ENCODE assay signal across 16 mouse cellular contexts in the genomic region with DNA sequence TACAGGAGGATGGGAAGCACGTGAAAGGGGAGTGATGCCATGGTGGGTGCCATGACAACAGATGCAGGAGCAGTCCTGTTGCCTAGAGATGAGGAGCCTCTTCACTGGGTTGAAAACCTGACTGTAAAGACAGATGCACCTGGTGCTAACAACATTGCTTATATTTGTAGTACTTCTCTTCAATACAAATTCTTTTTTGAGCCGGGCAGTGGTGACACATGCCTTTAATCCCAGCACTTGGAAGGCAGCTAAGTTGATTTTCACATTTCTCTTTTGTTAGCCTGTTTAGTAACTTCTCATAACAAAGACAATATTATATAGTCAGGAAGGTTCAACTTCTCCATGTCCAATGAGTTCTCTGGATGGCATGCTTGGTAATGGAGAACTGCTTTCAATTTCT. TPM values are rescaled to one million over a fixed set of nuclear protein-coding genes. Genes with fewer than 3 reads are reported as not detected.
DNase-seq lines count a peak whose midpoint lies in the region; ATAC-seq and TF ChIP-seq lines count a peak whose summit lies in the region.
"Had no signal": no experiment of that assay in that cellular context is flagged by ENCODE, and none has a peak within 500 bp of the region (broad histone marks: within the 10 kb centered on the region; RNA-seq: fewer than 3 reads in every experiment).

No protein-coding gene starts in this region.

- peaks cover 59% of the 10 kb centered on the region for H3K9me3 ChIP-seq in heart, embryonic 15.5 days (replicated peaks)
- H3K9me3 ChIP-seq in midbrain, embryonic 11.5 days (ENCODE audit: control insufficient read depth, low read length) = peaks cover 59% of the 10 kb centered on the region
- peaks cover 96% of the 10 kb centered on the region for H3K9me3 ChIP-seq in midbrain, embryonic 10.5 days (replicated peaks)
- H3K9me3 ChIP-seq in stomach, postnatal 0 days (ENCODE audit: control insufficient read depth, low read length) = peaks cover 22% of the 10 kb centered on the region

- no peaks in the 10 kb centered on the region for H3K27me3 ChIP-seq in heart, embryonic 15.5 days
- no peaks in the 10 kb centered on the region for H3K27me3 ChIP-seq in midbrain, embryonic 11.5 days (ENCODE audit: control insufficient read depth, insufficient read depth, low read length)
- H3K27me3 ChIP-seq in midbrain, embryonic 10.5 days (ENCODE audit: low read depth, poor library complexity, severe bottlenecking) = no peaks in the 10 kb centered on the region
- H3K27me3 ChIP-seq in stomach, postnatal 0 days (ENCODE audit: control insufficient read depth, insufficient read depth, low read length) = no peaks in the 10 kb centered on the region
- H3K27me3 ChIP-seq: CH12.LX; liver, embryonic 15.5 days had no signal

- peak; percentile 28; the same call in 1 of the 2 replicates for ATAC-seq in heart, embryonic 15.5 days (replicated peaks; ENCODE audit: insufficient number of reproducible peaks, insufficient read depth, low FRiP score, low read depth)
- ATAC-seq in midbrain, embryonic 11.5 days (ENCODE audit: low FRiP score) = peak; percentile 28
- ATAC-seq in megakaryocyte, adult 5-6 weeks (ENCODE audit: poor library complexity, severe bottlenecking) = peak; percentile 28
- ATAC-seq in stomach, postnatal 0 days (ENCODE audit: low FRiP score, low TSS enrichment) = peak; percentile 33; the same call in 1 of the 2 replicates

- TF ChIP-seq EP300 in stomach, postnatal 0 days (optimal IDR thresholded peaks at IDR 0.05) = no peak

- no peak overlapping the region for H3K4me3 ChIP-seq in heart, embryonic 15.5 days
- no peak overlapping the region for H3K4me3 ChIP-seq in midbrain, embryonic 11.5 days (ENCODE audit: low read depth, low read length)
- H3K4me3 ChIP-seq in midbrain, embryonic 10.5 days = no peak overlapping the region
- no peak overlapping the region for H3K4me3 ChIP-seq in stomach, postnatal 0 days (ENCODE audit: low read depth, low read length)
- H3K4me3 ChIP-seq: gastrocnemius, adult 2 months; liver, embryonic 15.5 days had no signal

- no peak overlapping the region for H3K9ac ChIP-seq in heart, embryonic 15.5 days
- no peak overlapping the region for H3K9ac ChIP-seq in midbrain, embryonic 11.5 days (ENCODE audit: low read length)
- H3K9ac ChIP-seq in stomach, postnatal 0 days (ENCODE audit: low read length) = no peak overlapping the region
- H3K9ac ChIP-seq: liver, embryonic 15.5 days had no signal

- no peaks in the 10 kb centered on the region for H3K4me1 ChIP-seq in heart, embryonic 15.5 days (replicated peaks)
- no peaks in the 10 kb centered on the region for H3K4me1 ChIP-seq in midbrain, embryonic 11.5 days (ENCODE audit: control insufficient read depth, insufficient read depth, low read length)
- H3K4me1 ChIP-seq in midbrain, embryonic 10.5 days = no peaks in the 10 kb centered on the region
- H3K4me1 ChIP-seq in stomach, postnatal 0 days (replicated peaks; ENCODE audit: control insufficient read depth, insufficient read depth) = no peaks in the 10 kb centered on the region
- H3K4me1 ChIP-seq: liver, embryonic 15.5 days had no signal

- no peak for DNase-seq in heart, adult 8-10 months (ENCODE audit: low spot score)
- DNase-seq in midbrain, embryonic 11.5 days (ENCODE audit: low spot score, missing footprints) = no peak
- DNase-seq in midbrain, embryonic 10.5 days (ENCODE audit: low spot score) = no peak
- DNase-seq in stomach, postnatal 0 days (ENCODE audit: low spot score) = no peak
- DNase-seq in cerebellum, adult 11 months = no peak
- DNase-seq: adrenal gland, postnatal 25 days; cerebellum, adult 9-10 months; gastrocnemius, adult 2 months; kidney, postnatal 10 days; layer of hippocampus, postnatal 36 days; right cerebral cortex, adult 18-20 months; thymus, postnatal 36 days had no signal

- TF ChIP-seq CTCF in stomach, postnatal 0 days (IDR thresholded peaks at IDR 0.05; ENCODE audit: low read depth) = no peak

- no peak overlapping the region for H3K4me2 ChIP-seq in heart, embryonic 15.5 days
- no peak overlapping the region for H3K4me2 ChIP-seq in midbrain, embryonic 11.5 days
- no peak overlapping the region for H3K4me2 ChIP-seq in stomach, postnatal 0 days (replicated peaks; ENCODE audit: low read depth)
- H3K4me2 ChIP-seq: liver, embryonic 15.5 days had no signal

- 0 out of 2 replicates have a peak, but pooled peaks cover 6% of the 10 kb centered on the region for H3K36me3 ChIP-seq in heart, embryonic 15.5 days
- no peaks in the 10 kb centered on the region for H3K36me3 ChIP-seq in midbrain, embryonic 11.5 days (ENCODE audit: control insufficient read depth, insufficient read depth, low read length)
- no peaks in the 10 kb centered on the region for H3K36me3 ChIP-seq in midbrain, embryonic 10.5 days
- H3K36me3 ChIP-seq in stomach, postnatal 0 days (ENCODE audit: control insufficient read depth, insufficient read depth, low read length) = no peaks in the 10 kb centered on the region
- H3K36me3 ChIP-seq: liver, embryonic 15.5 days had no signal

- 63% methylated on average over 2 of the region's 2 CpGs for WGBS in heart, embryonic 15.5 days
- 67% methylated on average over 2 of the region's 2 CpGs for WGBS in midbrain, embryonic 11.5 days
- WGBS in midbrain, embryonic 10.5 days = 74% methylated on average over 2 of the region's 2 CpGs
- WGBS in stomach, postnatal 0 days = 68% methylated on average over 2 of the region's 2 CpGs

- H3K27ac ChIP-seq in heart, embryonic 15.5 days = no peak overlapping the region
- no peak overlapping the region for H3K27ac ChIP-seq in midbrain, embryonic 11.5 days (ENCODE audit: low read depth, low read length)
- H3K27ac ChIP-seq in midbrain, embryonic 10.5 days (replicated peaks) = no peak overlapping the region
- no peak overlapping the region for H3K27ac ChIP-seq in stomach, postnatal 0 days (replicated peaks)
- H3K27ac ChIP-seq: gastrocnemius, adult 2 months; liver, embryonic 15.5 days had no signal

RNA-seq across cellular contexts. Expression of a gene that starts 21.0 kb away (rescaled TPM):
- polyA plus RNA-seq in heart, embryonic 15.5 days (2015; fragmentation: Nextera tagmentation; extraction: Ambion mirVana) = 0.09 and 0.15 TPM in 2 replicates
- under 1 TPM in 3 of 4 experiments, not detected in 1; 0.16 to 0.31 (median 0.28) TPM for total RNA-seq in heart, adult 8-10 months (2022)
- polyA plus RNA-seq in midbrain, embryonic 11.5 days (2014; fragmentation: Nextera tagmentation; extraction: Ambion mirVana) = 0.15 and 0.29 TPM in 2 replicates
- polyA plus RNA-seq in midbrain, embryonic 10.5 days (2016; fragmentation: Nextera tagmentation; extraction: Ambion mirVana) = 0.46 and 0.47 TPM in 2 replicates
- total RNA-seq in megakaryocyte, adult 5-6 weeks (2015) = not detected in 2 replicates
- total RNA-seq in megakaryocyte, adult 5-6 weeks (2017) = not detected in 2 replicates
- polyA plus RNA-seq in stomach, postnatal 0 days (2015; fragmentation: Nextera tagmentation; extraction: Ambion mirVana) = 0.08 and 0.13 TPM in 2 replicates
- total RNA-seq: CH12.LX had no signal

RNA-seq across cellular contexts. Expression of a gene that starts 26.8 kb away (rescaled TPM):
- 4.8 and 5.5 TPM in 2 replicates for polyA plus RNA-seq in heart, embryonic 15.5 days (2015; fragmentation: Nextera tagmentation; extraction: Ambion mirVana)
- total RNA-seq in heart, adult 8-10 months (2022) = 1 to 10 TPM; 8.1 to 9.8 (median 9.1) TPM
- 6.2 and 7.8 TPM in 2 replicates for polyA plus RNA-seq in midbrain, embryonic 11.5 days (2014; fragmentation: Nextera tagmentation; extraction: Ambion mirVana)
- 6.5 and 8.1 TPM in 2 replicates for polyA plus RNA-seq in midbrain, embryonic 10.5 days (2016; fragmentation: Nextera tagmentation; extraction: Ambion mirVana)
- 1.7 and 4.1 TPM in 2 replicates for total RNA-seq in megakaryocyte, adult 5-6 weeks (2015)
- 1.7 TPM in 1 of 2 replicates, not detected in the other for total RNA-seq in megakaryocyte, adult 5-6 weeks (2017)
- 1.2 and 1.6 TPM in 2 replicates for polyA plus RNA-seq in stomach, postnatal 0 days (2015; fragmentation: Nextera tagmentation; extraction: Ambion mirVana)

RNA-seq across cellular contexts. Expression of a gene that starts 34.1 kb away (rescaled TPM):
- 0.10 and 0.15 TPM in 2 replicates for polyA plus RNA-seq in heart, embryonic 15.5 days (2015; fragmentation: Nextera tagmentation; extraction: Ambion mirVana)
- under 1 TPM; 0.16 to 0.63 (median 0.28) TPM for total RNA-seq in heart, adult 8-10 months (2022)
- polyA plus RNA-seq in midbrain, embryonic 11.5 days (2014; fragmentation: Nextera tagmentation; extraction: Ambion mirVana) = 0.11 and 0.12 TPM in 2 replicates
- 0.06 and 0.23 TPM in 2 replicates for polyA plus RNA-seq in midbrain, embryonic 10.5 days (2016; fragmentation: Nextera tagmentation; extraction: Ambion mirVana)
- total RNA-seq in megakaryocyte, adult 5-6 weeks (2015) = 0.07 and 0.09 TPM in 2 replicates
- 0.08 TPM in 1 of 2 replicates, not detected in the other for total RNA-seq in megakaryocyte, adult 5-6 weeks (2017)
- 0.06 and 0.12 TPM in 2 replicates for polyA plus RNA-seq in stomach, postnatal 0 days (2015; fragmentation: Nextera tagmentation; extraction: Ambion mirVana)
- total RNA-seq: CH12.LX; gastrocnemius, adult 2 months; layer of hippocampus, postnatal 36 days had no signal
